In genomic region chr6:38550250-38551061, GRCm38 (mm10) we compare ENCODE assay signal across 8 mouse cellular contexts. TPM values are rescaled to one million over a fixed set of nuclear protein-coding genes. Genes with fewer than 3 reads are reported as not detected.
DNase-seq lines count a peak whose midpoint lies in the region; ATAC-seq lines count a peak whose summit lies in the region.

No protein-coding gene starts in this region.

- H3K27me3 ChIP-seq in forebrain, embryonic 12.5 days = no peaks in the 10 kb centered on the region
- H3K27me3 ChIP-seq in limb, embryonic 15.5 days = no peaks in the 10 kb centered on the region
- no peaks in the 10 kb centered on the region for H3K27me3 ChIP-seq in midbrain, embryonic 14.5 days (ENCODE audit: control insufficient read depth, insufficient read depth, low read length)

- H3K9me3 ChIP-seq in forebrain, embryonic 12.5 days = no peaks in the 10 kb centered on the region
- no peaks in the 10 kb centered on the region for H3K9me3 ChIP-seq in limb, embryonic 15.5 days
- no peaks in the 10 kb centered on the region for H3K9me3 ChIP-seq in midbrain, embryonic 14.5 days (ENCODE audit: control insufficient read depth, low read length)

- peak overlapping the region; percentile 99 for H3K27ac ChIP-seq in forebrain, embryonic 12.5 days
- H3K27ac ChIP-seq in limb, embryonic 15.5 days = peak overlapping the region; percentile 99
- H3K27ac ChIP-seq in midbrain, embryonic 14.5 days (replicated peaks; ENCODE audit: low read depth, low read length) = peak overlapping the region; percentile 99

- peaks cover 5% of the 10 kb centered on the region; the same call in 1 of the 2 replicates for H3K36me3 ChIP-seq in forebrain, embryonic 12.5 days (replicated peaks)
- H3K36me3 ChIP-seq in limb, embryonic 15.5 days = no peaks in the 10 kb centered on the region
- H3K36me3 ChIP-seq in midbrain, embryonic 14.5 days (ENCODE audit: control insufficient read depth, insufficient read depth, low read length) = no peaks in the 10 kb centered on the region

- 10% methylated on average over 28 of the region's 28 CpGs for WGBS in forebrain, embryonic 12.5 days
- 6% methylated on average over 28 of the region's 28 CpGs for WGBS in limb, embryonic 15.5 days
- WGBS in midbrain, embryonic 14.5 days = 7% methylated on average over 28 of the region's 28 CpGs

- DNase-seq in right cerebral cortex, postnatal 14 days = peak; percentile 43
- DNase-seq in right cerebral cortex, postnatal 4 days = no peak
- DNase-seq in adrenal gland, postnatal 14 days = peak; percentile 85
- DNase-seq in heart, postnatal 4 days = peak; percentile 80
- peak; percentile 75 for DNase-seq in midbrain, embryonic 14.5 days
- DNase-seq in B cell, adult 2 months = no peak

- peak overlapping the region; percentile 75 for H3K9ac ChIP-seq in forebrain, embryonic 12.5 days
- H3K9ac ChIP-seq in limb, embryonic 15.5 days = peak overlapping the region; percentile 80
- peak overlapping the region; percentile 91 for H3K9ac ChIP-seq in midbrain, embryonic 14.5 days (replicated peaks; ENCODE audit: low read length)

- peaks cover 20% of the 10 kb centered on the region for H3K4me1 ChIP-seq in forebrain, embryonic 12.5 days
- H3K4me1 ChIP-seq in limb, embryonic 15.5 days = peaks cover 9% of the 10 kb centered on the region
- peaks cover 7% of the 10 kb centered on the region; the same call in 1 of the 2 replicates for H3K4me1 ChIP-seq in midbrain, embryonic 14.5 days (ENCODE audit: control insufficient read depth, insufficient read depth, low read length)

- peak overlapping the region; percentile 82 for H3K4me3 ChIP-seq in forebrain, embryonic 12.5 days (replicated peaks)
- H3K4me3 ChIP-seq in limb, embryonic 15.5 days = peak overlapping the region; percentile 68
- peak overlapping the region; percentile 69 for H3K4me3 ChIP-seq in midbrain, embryonic 14.5 days (replicated peaks; ENCODE audit: low read depth, low read length)

- peak; percentile 30 for ATAC-seq in forebrain, embryonic 12.5 days (ENCODE audit: low FRiP score)
- peak; percentile 20; the same call in 1 of the 2 replicates for ATAC-seq in limb, embryonic 15.5 days (ENCODE audit: insufficient number of reproducible peaks, low FRiP score, low TSS enrichment, low read depth)
- 0 out of 2 replicates have a peak, but pooled peaks have one; percentile 1 for ATAC-seq in midbrain, embryonic 14.5 days (ENCODE audit: low FRiP score, low TSS enrichment)

- peak overlapping the region; percentile 76 for H3K4me2 ChIP-seq in forebrain, embryonic 12.5 days
- peak overlapping the region; percentile 55 for H3K4me2 ChIP-seq in limb, embryonic 15.5 days
- H3K4me2 ChIP-seq in midbrain, embryonic 14.5 days (ENCODE audit: low read length) = peak overlapping the region; percentile 80

RNA-seq across cellular contexts. Expression of gene Luc7l2, which starts 0.7 kb away (rescaled TPM):
- 154 and 173 TPM in 2 replicates for total RNA-seq in adrenal gland, postnatal 14 days (2021)
- polyA plus RNA-seq in forebrain, embryonic 12.5 days (2016; fragmentation: Nextera tagmentation; extraction: Ambion mirVana) = 39.2 and 46.7 TPM in 2 replicates
- total RNA-seq in heart, postnatal 4 days (2021) = 100 to 1,000 TPM; 145 to 147 TPM
- 36.1 and 41.9 TPM in 2 replicates for polyA plus RNA-seq in limb, embryonic 15.5 days (2015; fragmentation: Nextera tagmentation; extraction: Ambion mirVana)
- 48.3 and 54.9 TPM in 2 replicates for polyA plus RNA-seq in midbrain, embryonic 14.5 days (2014; fragmentation: Nextera tagmentation; extraction: Ambion mirVana)

RNA-seq across cellular contexts. Expression of gene Fmc1, which starts 17.2 kb away (rescaled TPM):
- 174 and 186 TPM in 2 replicates for total RNA-seq in adrenal gland, postnatal 14 days (2021)
- 129 and 134 TPM in 2 replicates for polyA plus RNA-seq in forebrain, embryonic 12.5 days (2016; fragmentation: Nextera tagmentation; extraction: Ambion mirVana)
- total RNA-seq in heart, postnatal 4 days (2021) = 100 to 1,000 TPM; 164 to 207 TPM
- 79.5 and 86.9 TPM in 2 replicates for polyA plus RNA-seq in limb, embryonic 15.5 days (2015; fragmentation: Nextera tagmentation; extraction: Ambion mirVana)
- polyA plus RNA-seq in midbrain, embryonic 14.5 days (2014; fragmentation: Nextera tagmentation; extraction: Ambion mirVana) = 178 and 234 TPM in 2 replicates

Comparison
In these comparisons a context has a peak if more than half of its experiments do, and no peak if none do; other contexts are left out.
1. DNase-seq: peak in right cerebral cortex, postnatal 14 days (single experiment), adrenal gland, postnatal 14 days (single experiment), heart, postnatal 4 days (single experiment) and midbrain, embryonic 14.5 days (single experiment); none in right cerebral cortex, postnatal 4 days (single experiment) and B cell, adult 2 months (0 of 2).
2. Peak in every context shown above with its lines, with median percentiles within 50 percentile points of each other: ATAC-seq, H3K27ac ChIP-seq, H3K4me2 ChIP-seq, H3K4me3 ChIP-seq and H3K9ac ChIP-seq.